Mouse (Mus musculus): ENCODE measurements at regions not wholly inside any gene's neighbourhood (a gene's known extent, or its start where the extent isn't known, plus 50 kb on each side); places are given as distances from the start of the nearest gene placed in this dataset.

GRCm38 (mm10) chr8:87417466-87417865 is 54.9 kb downstream of the Cbln1 start:
- no peak for DNase-seq (ENCODE audit: extremely low spot score)

- DNase-seq (ENCODE audit: extremely low spot score) = no peak
Measured at GRCm38 (mm10) chr8:87415051-87415630, 57.3 kb downstream of the Cbln1 start.

GRCm38 (mm10) chr8:87389016-87389415 is 83.4 kb downstream of the Cbln1 start:
- DNase-seq (ENCODE audit: extremely low spot score) = no peak

- no peak for DNase-seq (ENCODE audit: extremely low spot score)
Measured at GRCm38 (mm10) chr8:87383527-87384206, 88.7 kb downstream of the Cbln1 start.

GRCm38 (mm10) chr8:87382311-87382710 is 90.1 kb downstream of the Cbln1 start:
- DNase-seq (ENCODE audit: extremely low spot score) = no peak

- no peak for DNase-seq (ENCODE audit: extremely low spot score)
Measured at GRCm38 (mm10) chr8:87380791-87381190, 91.6 kb downstream of the Cbln1 start.

GRCm38 (mm10) chr8:87379296-87379695 is 93.1 kb downstream of the Cbln1 start:
- DNase-seq (ENCODE audit: extremely low spot score) = no peak

GRCm38 (mm10) chr8:87374044-87374443 is 98.4 kb downstream of the Cbln1 start:
- no peak for DNase-seq (ENCODE audit: extremely low spot score)

- DNase-seq (ENCODE audit: extremely low spot score) = peak; percentile 40
Measured at GRCm38 (mm10) chr8:87373535-87373934, 98.9 kb downstream of the Cbln1 start.

- DNase-seq (ENCODE audit: extremely low spot score) = no peak
Measured at GRCm38 (mm10) chr8:87372061-87372460, 100.3 kb downstream of the Cbln1 start.

- no peak for DNase-seq (ENCODE audit: extremely low spot score)
Measured at GRCm38 (mm10) chr8:87370194-87370593, 102.2 kb downstream of the Cbln1 start.

- DNase-seq (ENCODE audit: extremely low spot score) = no peak
Measured at GRCm38 (mm10) chr8:87350471-87350870, 121.9 kb downstream of the Cbln1 start.

- no peak for DNase-seq (ENCODE audit: extremely low spot score)
Measured at GRCm38 (mm10) chr8:87349781-87350181, 122.6 kb downstream of the Cbln1 start.

- no peak for DNase-seq (ENCODE audit: extremely low spot score)
Measured at GRCm38 (mm10) chr8:87329371-87329770, 143.0 kb downstream of the Cbln1 start.

- DNase-seq (ENCODE audit: extremely low spot score) = no peak
Measured at GRCm38 (mm10) chr8:87314570-87314969, 157.8 kb downstream of the Cbln1 start.

- DNase-seq (ENCODE audit: extremely low spot score) = no peak
Measured at GRCm38 (mm10) chr8:87311282-87311681, 161.1 kb downstream of the Cbln1 start.

- no peak for DNase-seq (ENCODE audit: extremely low spot score)
Measured at GRCm38 (mm10) chr8:87308311-87308710, 164.1 kb downstream of the Cbln1 start.

GRCm38 (mm10) chr8:87305001-87305400 is 167.4 kb downstream of the Cbln1 start:
- no peak for DNase-seq (ENCODE audit: extremely low spot score)

- DNase-seq (ENCODE audit: extremely low spot score) = no peak
Measured at GRCm38 (mm10) chr8:87303522-87303921, 168.9 kb downstream of the Cbln1 start.

GRCm38 (mm10) chr8:87297761-87298160 is 174.6 kb downstream of the Cbln1 start:
- no peak for DNase-seq (ENCODE audit: extremely low spot score)

- DNase-seq (ENCODE audit: extremely low spot score) = no peak
Measured at GRCm38 (mm10) chr8:87297331-87297730, 175.1 kb downstream of the Cbln1 start.

- DNase-seq (ENCODE audit: extremely low spot score) = no peak
Measured at GRCm38 (mm10) chr8:87286059-87286458, 186.3 kb downstream of the Cbln1 start.

- no peak for DNase-seq (ENCODE audit: extremely low spot score)
Measured at GRCm38 (mm10) chr8:87284356-87284755, 188.1 kb downstream of the Cbln1 start.

GRCm38 (mm10) chr8:87282511-87282910 is 189.9 kb downstream of the Cbln1 start:
- DNase-seq (ENCODE audit: extremely low spot score) = no peak
